Comparison of ENCODE assay signal across 8 mouse cellular contexts in the genomic region with DNA sequence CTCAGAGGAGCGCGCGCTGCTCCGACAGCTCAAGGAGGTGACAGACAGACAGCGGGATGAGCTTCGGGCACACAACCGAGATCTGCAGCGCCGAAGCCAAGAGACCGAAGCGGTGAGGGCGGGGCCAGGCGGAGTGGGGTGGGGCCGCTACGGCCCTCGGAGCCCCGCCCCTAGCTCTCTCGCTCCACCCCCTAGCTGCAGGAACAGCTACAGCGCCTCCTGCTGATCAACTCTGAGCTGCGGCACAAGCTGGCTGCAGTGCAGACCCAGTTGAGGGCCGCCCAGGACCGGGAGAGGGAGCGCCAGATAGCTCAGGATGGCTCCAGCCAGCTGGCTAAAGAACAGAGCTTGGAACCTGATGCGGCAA. TPM values are rescaled to one million over a fixed set of nuclear protein-coding genes. Genes with fewer than 3 reads are reported as not detected.
DNase-seq lines count a peak whose midpoint lies in the region; ATAC-seq lines count a peak whose summit lies in the region.

No protein-coding gene starts in this region.

- peak overlapping the region; percentile 86 for H3K9ac ChIP-seq in heart, embryonic 14.5 days (ENCODE audit: low read length)
- peak overlapping the region; percentile 77 for H3K9ac ChIP-seq in liver, embryonic 12.5 days

- H3K4me1 ChIP-seq in brown adipose tissue, adult 24 weeks (ENCODE audit: control insufficient read depth, insufficient read depth, insufficient read length, low read length), result peaks cover 16% of the 10 kb centered on the region
- peaks cover 13 to 14% of the 10 kb centered on the region in 2 experiments for H3K4me1 ChIP-seq in heart, embryonic 14.5 days (ENCODE audit: control insufficient read depth in 2 of 2, insufficient read depth in 2 of 2, low read length in 2 of 2)
- H3K4me1 ChIP-seq in liver, embryonic 12.5 days, result peaks cover 22% of the 10 kb centered on the region

- H3K4me3 ChIP-seq in brown adipose tissue, adult 24 weeks (ENCODE audit: insufficient read depth, low read depth, low read length), result peak overlapping the region; percentile 90
- H3K4me3 ChIP-seq in heart, embryonic 14.5 days (ENCODE audit: control insufficient read depth in 1 of 2, insufficient read depth in 1 of 2, low read depth in 1 of 2, low read length in 2 of 2), result peak overlapping the region; percentile 60
- peak overlapping the region; percentile 66 for H3K4me3 ChIP-seq in liver, embryonic 12.5 days

- H3K9me3 ChIP-seq in heart, embryonic 14.5 days (ENCODE audit: control insufficient read depth, low read length), result no peaks in the 10 kb centered on the region
- no peaks in the 10 kb centered on the region for H3K9me3 ChIP-seq in liver, embryonic 12.5 days (replicated peaks)

- peak overlapping the region; percentile 98 for H3K4me2 ChIP-seq in heart, embryonic 14.5 days (ENCODE audit: low read length)
- H3K4me2 ChIP-seq in liver, embryonic 12.5 days, result peak overlapping the region; percentile 99

- H3K27ac ChIP-seq in brown adipose tissue, adult 24 weeks (replicated peaks; ENCODE audit: low read depth, low read length), result peak overlapping the region; percentile 98
- H3K27ac ChIP-seq in heart, embryonic 14.5 days (replicated peaks in 1 of 2; ENCODE audit: control insufficient read depth in 1 of 2, insufficient read depth in 1 of 2, low read depth in 2 of 2, low read length in 2 of 2), result peak overlapping the region; percentile 76 to 96
- peak overlapping the region; percentile 80 for H3K27ac ChIP-seq in liver, embryonic 12.5 days

- H3K27me3 ChIP-seq in heart, embryonic 14.5 days (ENCODE audit: control insufficient read depth, insufficient read depth, low read length), result no peaks in the 10 kb centered on the region
- H3K27me3 ChIP-seq in liver, embryonic 12.5 days (replicated peaks), result no peaks in the 10 kb centered on the region
- no peaks in the 10 kb centered on the region for H3K27me3 ChIP-seq in splenic B cell, adult 2 months (ENCODE audit: control insufficient read depth, insufficient read depth, low read length, poor library complexity, severe bottlenecking)

- 2% methylated on average over 24 of the region's 24 CpGs for WGBS in heart, embryonic 14.5 days
- WGBS in liver, embryonic 12.5 days (ENCODE audit: insufficient replicate concordance), result 2% methylated on average over 24 of the region's 24 CpGs

- ATAC-seq in erythroid progenitor cell, adult 5-6 weeks (replicated peaks; ENCODE audit: low FRiP score, poor library complexity, severe bottlenecking), result peak; percentile 90
- peak; percentile 68 for ATAC-seq in heart, embryonic 14.5 days (ENCODE audit: insufficient number of reproducible peaks, insufficient read depth, low FRiP score, low read depth)
- ATAC-seq in liver, embryonic 12.5 days, result peak; percentile 86

- peaks cover 38% of the 10 kb centered on the region for H3K36me3 ChIP-seq in heart, embryonic 14.5 days (ENCODE audit: control insufficient read depth, insufficient read depth, low read length)
- H3K36me3 ChIP-seq in liver, embryonic 12.5 days, result peaks cover 41% of the 10 kb centered on the region
- H3K36me3 ChIP-seq in splenic B cell, adult 2 months (ENCODE audit: control insufficient read depth, insufficient read depth, low read length, poor library complexity, severe bottlenecking), result peaks cover 10% of the 10 kb centered on the region

- peak; percentile 95 for DNase-seq in CD4-positive, CD25-positive, alpha-beta regulatory T cell, adult 2 months (ENCODE audit: low read depth, low spot score)
- DNase-seq in kidney, postnatal 10 days, result peak; percentile 98
- DNase-seq in naive thymus-derived CD4-positive, alpha-beta T cell, adult 2 months (ENCODE audit: low read depth), result peak; percentile 96
- DNase-seq in splenic B cell, adult 2 months (ENCODE audit: low read depth, low spot score), result peak; percentile 96

RNA-seq across cellular contexts. Expression of a gene that starts 0.7 kb away (rescaled TPM):
- 42.3 and 47.1 TPM in 2 replicates for polyA plus RNA-seq in brown adipose tissue, adult 24 weeks (2012; ENCODE audit: insufficient read depth, insufficient read length, missing spikeins)
- not detected in 2 replicates for total RNA-seq in erythroid progenitor cell, adult 5-6 weeks (2015; ENCODE audit: low replicate concordance)
- 0.26 and 1.3 TPM in 2 replicates for total RNA-seq in erythroid progenitor cell, adult 5-6 weeks (2017; ENCODE audit: low replicate concordance)
- 5.7 and 6.4 TPM in 2 replicates for polyA plus RNA-seq in heart, embryonic 14.5 days (2014; fragmentation: Nextera tagmentation; extraction: Ambion mirVana)
- polyA plus RNA-seq in liver, embryonic 12.5 days (2016; fragmentation: Nextera tagmentation; extraction: Ambion mirVana), result 0.89 and 1.2 TPM in 2 replicates

RNA-seq across cellular contexts. Expression of a gene that starts 2.7 kb away (rescaled TPM):
- 3.4 and 5.3 TPM in 2 replicates for polyA plus RNA-seq in brown adipose tissue, adult 24 weeks (2012; ENCODE audit: insufficient read depth, insufficient read length, missing spikeins)
- total RNA-seq in erythroid progenitor cell, adult 5-6 weeks (2015; ENCODE audit: low replicate concordance), result not detected in 2 replicates
- 0.15 TPM in 1 of 2 replicates, not detected in the other for total RNA-seq in erythroid progenitor cell, adult 5-6 weeks (2017; ENCODE audit: low replicate concordance)
- 9.7 and 11.3 TPM in 2 replicates for polyA plus RNA-seq in heart, embryonic 14.5 days (2014; fragmentation: Nextera tagmentation; extraction: Ambion mirVana)
- polyA plus RNA-seq in liver, embryonic 12.5 days (2016; fragmentation: Nextera tagmentation; extraction: Ambion mirVana), result 5.2 TPM in 2 replicates

RNA-seq across cellular contexts. Expression of a gene that starts 20.9 kb away (rescaled TPM):
- polyA plus RNA-seq in brown adipose tissue, adult 24 weeks (2012; ENCODE audit: insufficient read depth, insufficient read length, missing spikeins), result 13.4 and 14.5 TPM in 2 replicates
- 4.3 and 6.3 TPM in 2 replicates for total RNA-seq in erythroid progenitor cell, adult 5-6 weeks (2015; ENCODE audit: low replicate concordance)
- 4.5 and 8.2 TPM in 2 replicates for total RNA-seq in erythroid progenitor cell, adult 5-6 weeks (2017; ENCODE audit: low replicate concordance)
- polyA plus RNA-seq in heart, embryonic 14.5 days (2014; fragmentation: Nextera tagmentation; extraction: Ambion mirVana), result 1.9 and 2.7 TPM in 2 replicates
- polyA plus RNA-seq in liver, embryonic 12.5 days (2016; fragmentation: Nextera tagmentation; extraction: Ambion mirVana), result 5.9 and 6.3 TPM in 2 replicates

RNA-seq across cellular contexts. Expression of a gene that starts 24.0 kb away (rescaled TPM):
- polyA plus RNA-seq in brown adipose tissue, adult 24 weeks (2012; ENCODE audit: insufficient read depth, insufficient read length, missing spikeins), result 57.2 and 61.0 TPM in 2 replicates
- 69.6 and 70.0 TPM in 2 replicates for total RNA-seq in erythroid progenitor cell, adult 5-6 weeks (2015; ENCODE audit: low replicate concordance)
- total RNA-seq in erythroid progenitor cell, adult 5-6 weeks (2017; ENCODE audit: low replicate concordance), result 53.6 and 56.5 TPM in 2 replicates
- polyA plus RNA-seq in heart, embryonic 14.5 days (2014; fragmentation: Nextera tagmentation; extraction: Ambion mirVana), result 46.8 and 48.2 TPM in 2 replicates
- 46.6 and 47.9 TPM in 2 replicates for polyA plus RNA-seq in liver, embryonic 12.5 days (2016; fragmentation: Nextera tagmentation; extraction: Ambion mirVana)

RNA-seq across cellular contexts. Expression of a gene that starts 49.1 kb away (rescaled TPM):
- 13.5 and 20.2 TPM in 2 replicates for polyA plus RNA-seq in brown adipose tissue, adult 24 weeks (2012; ENCODE audit: insufficient read depth, insufficient read length, missing spikeins)
- 1.8 and 6.7 TPM in 2 replicates for total RNA-seq in erythroid progenitor cell, adult 5-6 weeks (2015; ENCODE audit: low replicate concordance)
- 1.0 and 17.8 TPM in 2 replicates for total RNA-seq in erythroid progenitor cell, adult 5-6 weeks (2017; ENCODE audit: low replicate concordance)
- 10.3 and 13.4 TPM in 2 replicates for polyA plus RNA-seq in heart, embryonic 14.5 days (2014; fragmentation: Nextera tagmentation; extraction: Ambion mirVana)
- polyA plus RNA-seq in liver, embryonic 12.5 days (2016; fragmentation: Nextera tagmentation; extraction: Ambion mirVana), result 19.6 and 21.4 TPM in 2 replicates

Comparison
In these comparisons a context has a peak if more than half of its experiments do, and no peak if none do; other contexts are left out.
1. Peak in every context shown above with its lines: DNase-seq, ATAC-seq, H3K4me3 ChIP-seq and H3K27ac ChIP-seq.